7 mouse cellular contexts compared by ENCODE assay signal in genomic region chr2:57698659-57699061, GRCm38 (mm10).
DNase-seq lines count a peak whose midpoint lies in the region; ATAC-seq and TF ChIP-seq lines count a peak whose summit lies in the region.

No protein-coding gene starts in this region.

- H3K36me3 ChIP-seq in forebrain, postnatal 0 days (ENCODE audit: insufficient read depth) = no peaks in the 10 kb centered on the region
- H3K36me3 ChIP-seq in intestine, embryonic 15.5 days = no peaks in the 10 kb centered on the region

- peak overlapping the region; percentile 40 for H3K4me3 ChIP-seq in forebrain, postnatal 0 days (ENCODE audit: low read depth, low read length)
- H3K4me3 ChIP-seq in intestine, embryonic 15.5 days (replicated peaks) = peak overlapping the region; percentile 27

- no peaks in the 10 kb centered on the region for H3K9me3 ChIP-seq in forebrain, postnatal 0 days (ENCODE audit: low read length)
- H3K9me3 ChIP-seq in intestine, embryonic 15.5 days = no peaks in the 10 kb centered on the region

- no peak overlapping the region for H3K27ac ChIP-seq in forebrain, postnatal 0 days (ENCODE audit: low read depth, low read length)
- no peak overlapping the region for H3K27ac ChIP-seq in intestine, embryonic 15.5 days

- peaks cover 21% of the 10 kb centered on the region for H3K27me3 ChIP-seq in Patski
- H3K27me3 ChIP-seq in forebrain, postnatal 0 days (ENCODE audit: insufficient read depth, low read length) = no peaks in the 10 kb centered on the region
- H3K27me3 ChIP-seq in intestine, embryonic 15.5 days (replicated peaks) = no peaks in the 10 kb centered on the region

- POLR2A ChIA-PET in Patski (lab: Charles Lee) = no interaction called here

- H3K9ac ChIP-seq in forebrain, postnatal 0 days = peak overlapping the region; percentile 45
- H3K9ac ChIP-seq in intestine, embryonic 15.5 days = no peak overlapping the region

- in situ Hi-C loops in Patski (cut with MboI; ENCODE audit: low pct_unique_long_range_greater_than_20kb) = no loop called here

- CTCF ChIA-PET in Patski (lab: Charles Lee) = no interaction called here

- H3K4me1 ChIP-seq in forebrain, postnatal 0 days (ENCODE audit: insufficient read depth) = peaks cover 9% of the 10 kb centered on the region; the same call in 1 of the 2 replicates
- H3K4me1 ChIP-seq in intestine, embryonic 15.5 days (replicated peaks) = no peaks in the 10 kb centered on the region

- H3K4me2 ChIP-seq in forebrain, postnatal 0 days (ENCODE audit: low read depth) = peak overlapping the region; percentile 63
- peak overlapping the region; percentile 56 for H3K4me2 ChIP-seq in intestine, embryonic 15.5 days (replicated peaks)

- TF ChIP-seq CTCF in Patski (IDR thresholded peaks at IDR 0.05) = peak; percentile 58
- TF ChIP-seq CTCF in forebrain, postnatal 0 days (IDR thresholded peaks at IDR 0.05; ENCODE audit: low read depth) = peak; percentile 87

- WGBS in forebrain, postnatal 0 days = under 1% methylated on average over 11 of the region's 11 CpGs
- 7% methylated on average over 11 of the region's 11 CpGs for WGBS in intestine, embryonic 15.5 days

- no peak for ATAC-seq in Patski
- peak; percentile 92 for ATAC-seq in forebrain, postnatal 0 days
- peak; percentile 83 for ATAC-seq in intestine, embryonic 15.5 days
- peak; percentile 87 for ATAC-seq in megakaryocyte progenitor cell, adult 5-6 weeks (replicated peaks; ENCODE audit: poor library complexity)

- no peak for DNase-seq in Patski (ENCODE audit: low read depth, low spot score)
- DNase-seq in cerebellum, adult 18-20 months = peak; percentile 61 to 63
- DNase-seq in forebrain, postnatal 0 days = peak; percentile 89
- DNase-seq in left cerebral cortex, adult 8-10 months (ENCODE audit: low spot score in 2 of 2) = peak; percentile 6 to 12
- peak; percentile 51 for DNase-seq in right cerebral cortex, postnatal 4 days
